Mouse (Mus musculus) brain, embryonic 14.5 days (tissue): ENCODE results near the gene Ptgir.

ENCODE experiments used
- CTCF ChIP-seq: fragments of 200-500 bp; IDR thresholded peaks from 2 replicates; pipeline ENCODE4 v1.5.1; 2012; ENCODE audit warnings: inconsistent platforms, mild to moderate bottlenecking, moderate library complexity, borderline replicate concordance; ENCODE audit not compliant: insufficient read depth, insufficient read length; ENCODE audit errors: extremely low read depth
- POLR2A ChIP-seq: fragments of 200-500 bp; IDR thresholded peaks from 2 replicates; pipeline ENCODE4 v1.6.1; 2012; ENCODE audit warnings: mild to moderate bottlenecking, inconsistent platforms, borderline replicate concordance; ENCODE audit not compliant: poor library complexity, insufficient read depth, insufficient read length, severe bottlenecking; ENCODE audit errors: extremely low read depth

GRCm38 (mm10) chr7:16921881-16922335, 15.6 kb downstream of the Ptgir start:
- TF ChIP-seq CTCF (no peak), POLR2A (no peak)
